Mouse (Mus musculus) testis, adult 2 months (tissue): ENCODE results near the gene Ninl.

Experiments used
- CTCF ChIP-seq: fragments of 200-500 bp; IDR thresholded peaks from 2 replicates; pipeline ENCODE4 v1.5.1; 2012; ENCODE audit warnings: low read depth, mild to moderate bottlenecking, inconsistent platforms, low read length, moderate library complexity; ENCODE audit not compliant: control insufficient read depth, insufficient read depth, insufficient replicate concordance
- POLR2A ChIP-seq: fragments of 200-500 bp; IDR thresholded peaks from 2 replicates; pipeline ENCODE4 v1.6.1; 2012; ENCODE audit warnings: low read depth, mild to moderate bottlenecking, inconsistent platforms, low read length, moderate library complexity; ENCODE audit not compliant: control insufficient read depth

DNA sequence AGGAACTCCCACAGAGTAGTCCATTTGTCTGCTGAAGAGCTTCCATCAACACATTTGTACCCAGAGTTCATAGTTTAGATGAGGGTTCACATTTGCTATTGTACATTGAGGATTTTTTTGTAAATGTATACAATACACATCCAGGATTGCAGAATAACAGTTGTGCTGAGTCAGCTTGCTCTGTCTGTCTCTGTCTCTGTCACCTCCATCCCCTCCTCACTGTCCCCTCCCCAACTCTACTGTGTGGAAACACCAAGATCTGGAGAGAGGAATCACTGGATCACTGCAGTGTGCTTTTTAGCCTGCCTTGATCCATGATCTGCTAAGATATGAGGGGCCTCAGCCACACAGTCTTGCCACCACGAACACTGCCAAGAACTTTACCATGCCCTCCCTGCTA is 153.4 kb downstream of the Ninl start:
- TF ChIP-seq CTCF (no peak), POLR2A (no peak)
